Mouse (Mus musculus): ENCODE results near the gene Vmn2r67. TPM values are rescaled to one million over a fixed set of nuclear protein-coding genes. Genes with fewer than 3 reads are reported as not detected.

Vmn2r67 gene
- total RNA-seq (2023), result not detected

GRCm38 (mm10) chr7:85155898-85156297 is at the start of gene Vmn2r67:
Vmn2r67 (minus strand) TSS chr7:85155998.

Other genes starting within 250 kb of the Vmn2r67 start
- not detected for gene Vmn2r65, start 191.9 kb downstream of the Vmn2r67 start, total RNA-seq (2023)
- not detected for gene Vmn2r66, start 143.7 kb downstream of the Vmn2r67 start, total RNA-seq (2023)
- not detected for gene Vmn2r68, start 81.8 kb upstream of the Vmn2r67 start, total RNA-seq (2023)